Mouse (Mus musculus) liver, postnatal 0 days (tissue): ENCODE results near the gene Rassf8. TPM values are rescaled to one million over a fixed set of nuclear protein-coding genes. Genes with fewer than 3 reads are reported as not detected.

Experiments used
- ATAC-seq: fragments of 200-750 bp; cut with Nextera tagmentation; 2 replicates; pipeline ENCODE4 v1.8.0; 2017; ENCODE audit warnings: mild to moderate bottlenecking, moderate library complexity
- DNase-seq: peaks from one replicate; pipeline ENCODE4 v3.0.0-alpha.2; 2016
- H3K27ac ChIP-seq: fragments of 300-500 bp; sonication (generic); 2 replicates; pipeline ENCODE4 v1.5.1; 2014; ENCODE audit warnings: antibody characterized with exemption, moderate library complexity, mild to moderate bottlenecking, low read depth
- H3K27me3 ChIP-seq: fragments of 300-500 bp; sonication (generic); 2 replicates; pipeline ENCODE4 v1.6.1; 2014; ENCODE audit warnings: low read length, control low read depth, mixed read lengths; ENCODE audit not compliant: insufficient read depth
- H3K36me3 ChIP-seq: fragments of 300-500 bp; sonication (generic); replicated peaks from 2 replicates; pipeline ENCODE4 v1.6.1; 2014; ENCODE audit warnings: mild to moderate bottlenecking, control low read depth, low read length, moderate library complexity, mixed read lengths; ENCODE audit not compliant: insufficient read depth
- H3K4me1 ChIP-seq: fragments of 300-500 bp; sonication (generic); 2 replicates; pipeline ENCODE4 v1.6.1; 2014; ENCODE audit warnings: antibody characterized with exemption, mild to moderate bottlenecking, control low read depth; ENCODE audit not compliant: insufficient read depth
- H3K4me2 ChIP-seq: fragments of 300-500 bp; sonication (generic); 2 replicates; pipeline ENCODE4 v1.6.1; 2014; ENCODE audit warnings: low read depth, mild to moderate bottlenecking, low read length, moderate library complexity, mixed read lengths
- H3K4me3 ChIP-seq: fragments of 300-500 bp; sonication (generic); 2 replicates; pipeline ENCODE4 v1.5.1; 2014; ENCODE audit warnings: low read depth, low read length
- H3K9ac ChIP-seq: fragments of 300-500 bp; sonication (generic); replicated peaks from 2 replicates; pipeline ENCODE4 v1.6.1; 2014; ENCODE audit warnings: mild to moderate bottlenecking, moderate library complexity
- H3K9me3 ChIP-seq: fragments of 300-500 bp; sonication (generic); 2 replicates; pipeline ENCODE4 v1.6.1; 2016; ENCODE audit warnings: mild to moderate bottlenecking, control low read depth, low read length, mixed read lengths
- CTCF ChIP-seq: sonication (generic); IDR thresholded peaks from 2 replicates; pipeline ENCODE4 v1.5.1; 2016; ENCODE audit warnings: antibody characterized with exemption, low read depth
- EP300 ChIP-seq: IDR thresholded peaks from 2 replicates; pipeline ENCODE4 v1.6.1; 2016; ENCODE audit warnings: antibody characterized with exemption, low read depth, mild to moderate bottlenecking
- WGBS: fragments of 180-500 bp; shearing (Covaris S2); extraction: QIAGEN DNeasy Blood & Tissue Kit; methylation state at CpG from one replicate; pipeline ENCODE4 v1.1.7; 2014; ENCODE audit not compliant: insufficient replicate concordance; 5-methylcytosine and 5-hydroxymethylcytosine counted together
- polyA plus RNA-seq: library from polyadenylated mRNA; unstranded; fragments of >200 nt; fragmentation: Nextera tagmentation; extraction: Ambion mirVana; gene quantifications from 2 replicates; pipeline ENCODE4 v1.2.1, GENCODE M21; 2015

The Rassf8 gene
- polyA plus RNA-seq: 4.6 and 4.9 TPM in 2 replicates

GRCm38 (mm10) chr6:145746132-145746849 is at the start of gene Rassf8:
TSS of gene Rassf8 (plus strand) at chr6:145746748.
- H3K4me1 ChIP-seq: no peaks in the 10 kb centered on the region
- H3K9ac ChIP-seq: peak within 1 kb of the TSS; percentile 78
- no peaks in the 10 kb centered on the region for H3K9me3 ChIP-seq
- DNase-seq (peak; percentile 82), ATAC-seq (peak; percentile 94)
- peak within 1 kb of the TSS; percentile 75 for H3K4me3 ChIP-seq
- peak within 1 kb of the TSS; percentile 80 for H3K4me2 ChIP-seq
- peaks cover 5% of the 10 kb centered on the region for H3K27me3 ChIP-seq
- 3% methylated on average over 38 of the region's 71 CpGs for WGBS
- TF ChIP-seq CTCF: no peak
- TF ChIP-seq EP300: no peak
- H3K27ac ChIP-seq: peak within 1 kb of the TSS; percentile 85
- no peaks in the 10 kb centered on the region; the same call in 1 of the 2 replicates for H3K36me3 ChIP-seq

GRCm38 (mm10) chr6:145701021-145701540 is 45.5 kb upstream of the Rassf8 start:
- ATAC-seq (no peak), DNase-seq (no peak)

GRCm38 (mm10) chr6:145703667-145704066 is 42.9 kb upstream of the Rassf8 start:
- Histone ChIP-seq H3K4me1 (peaks cover 3% of the 10 kb centered on the region; the same call in 1 of the 2 replicates), H3K27me3 (no peaks in the 10 kb centered on the region), H3K9ac (no peak overlapping the region), H3K27ac (no peak overlapping the region), H3K4me2 (no peak overlapping the region), H3K9me3 (no peaks in the 10 kb centered on the region), H3K36me3 (no peaks in the 10 kb centered on the region), H3K4me3 (no peak overlapping the region)
- 54% methylated on average over 6 of the region's 6 CpGs for WGBS
- ATAC-seq (peak; percentile 88), DNase-seq (peak; percentile 40)
- no peak for TF ChIP-seq EP300
- no peak for TF ChIP-seq CTCF

More at GRCm38 (mm10) chr6:145701021-145701540, 45.5 kb upstream of the Rassf8 start:
- no peaks in the 10 kb centered on the region for H3K36me3 ChIP-seq
- TF ChIP-seq CTCF: no peak
- no peak for TF ChIP-seq EP300
- H3K27ac ChIP-seq: no peak overlapping the region
- 71% methylated on average over 8 of the region's 8 CpGs for WGBS
- no peak overlapping the region for H3K4me3 ChIP-seq
- no peaks in the 10 kb centered on the region for H3K27me3 ChIP-seq
- H3K9me3 ChIP-seq: no peaks in the 10 kb centered on the region
- no peak overlapping the region for H3K9ac ChIP-seq
- peaks cover 3% of the 10 kb centered on the region; the same call in 1 of the 2 replicates for H3K4me1 ChIP-seq
- H3K4me2 ChIP-seq: no peak overlapping the region

GRCm38 (mm10) chr6:145709956-145710720 is 36.4 kb upstream of the Rassf8 start:
- H3K36me3 ChIP-seq: no peaks in the 10 kb centered on the region
- DNase-seq: peak; percentile 24
- no peaks in the 10 kb centered on the region for H3K4me1 ChIP-seq
- no peak overlapping the region for H3K4me3 ChIP-seq
- H3K27ac ChIP-seq: peak overlapping the region; percentile 79
- ATAC-seq: peak; percentile 93
- peak overlapping the region; percentile 38 for H3K4me2 ChIP-seq
- no peaks in the 10 kb centered on the region for H3K27me3 ChIP-seq
- TF ChIP-seq CTCF (no peak), EP300 (no peak)
- no peak overlapping the region for H3K9ac ChIP-seq
- H3K9me3 ChIP-seq: no peaks in the 10 kb centered on the region
- WGBS: 73% methylated on average over 18 of the region's 18 CpGs

GRCm38 (mm10) chr6:145710797-145711196 is 35.8 kb upstream of the Rassf8 start:
- Histone ChIP-seq H3K4me2 (peak overlapping the region; percentile 38), H3K27me3 (no peaks in the 10 kb centered on the region), H3K36me3 (no peaks in the 10 kb centered on the region), H3K4me1 (no peaks in the 10 kb centered on the region), H3K9ac (no peak overlapping the region), H3K4me3 (no peak overlapping the region), H3K9me3 (no peaks in the 10 kb centered on the region), H3K27ac (peak overlapping the region; percentile 79)
- WGBS: 83% methylated on average over 3 of the region's 3 CpGs
- no peak for TF ChIP-seq EP300
- no peak for TF ChIP-seq CTCF
- ATAC-seq (peak; percentile 61), DNase-seq (peak; percentile 27)

GRCm38 (mm10) chr6:145711320-145711719 is 35.2 kb upstream of the Rassf8 start:
- H3K27me3 ChIP-seq: no peaks in the 10 kb centered on the region
- no peaks in the 10 kb centered on the region for H3K36me3 ChIP-seq
- H3K4me1 ChIP-seq: no peaks in the 10 kb centered on the region
- TF ChIP-seq EP300 (no peak), CTCF (no peak)
- no peak overlapping the region; the same call in 1 of the 2 replicates for H3K27ac ChIP-seq
- H3K9me3 ChIP-seq: no peaks in the 10 kb centered on the region
- H3K4me3 ChIP-seq: no peak overlapping the region
- DNase-seq: no peak
- 59% methylated on average over 5 of the region's 5 CpGs for WGBS
- H3K4me2 ChIP-seq: 0 out of 2 replicates have a peak overlapping the region, but pooled peaks have one; percentile 38
- no peak overlapping the region for H3K9ac ChIP-seq
- no peak for ATAC-seq
